Mouse (Mus musculus): ENCODE results near the gene Adamtsl3.

GRCm38 (mm10) chr7:82334000-82334399 is 1.5 kb upstream of the Adamtsl3 start:
- TF ChIP-seq CTCF (IDR thresholded peaks at IDR 0.05; ENCODE audit: low read depth) (no peak), EP300 (optimal IDR thresholded peaks at IDR 0.05) (no peak)

Data from stomach, postnatal 0 days (tissue).